Mouse (Mus musculus) E14TG2a.4 (cell line): ENCODE measurements at regions not wholly inside any gene's neighbourhood (a gene's known extent, or its start where the extent isn't known, plus 50 kb on each side); places are given as distances from the start of the nearest gene placed in this dataset.
"Not testable (repeated sequence)": the region's sequence is repeated elsewhere in the genome, so short reads cannot be mapped to it uniquely, and the experiment has no call there.

Experiments used
- CTCF ChIP-seq: conservative IDR thresholded peaks from 2 replicates; pipeline ENCODE4 v1.5.1; 2014; ENCODE audit warnings: low read length
- NANOG ChIP-seq: IDR thresholded peaks from 2 replicates; pipeline ENCODE4 v1.6.1; 2014; ENCODE audit warnings: borderline replicate concordance, low read length, mixed read lengths
- POU5F1 ChIP-seq: IDR thresholded peaks from 2 replicates; pipeline ENCODE4 v1.6.1; 2014; ENCODE audit warnings: low read length, borderline replicate concordance

DNA sequence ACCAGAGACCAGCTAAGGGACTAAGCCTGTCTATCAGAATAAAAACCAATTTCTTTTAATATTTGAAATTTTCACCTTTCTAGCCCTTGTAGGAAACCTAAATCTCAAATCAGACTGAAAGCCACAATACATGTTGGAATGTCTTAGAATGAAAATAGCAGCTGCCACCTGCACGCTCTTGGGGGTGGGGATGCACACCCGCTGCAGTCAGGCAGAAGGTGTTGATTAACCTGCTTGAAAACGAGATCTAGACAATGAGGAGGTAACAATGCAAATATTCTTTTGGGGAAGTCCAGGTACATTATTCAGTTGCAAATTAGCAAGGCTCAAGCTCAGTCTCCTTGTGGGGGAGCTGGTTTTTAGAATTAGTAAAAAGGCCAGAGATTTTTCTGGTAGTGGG is 186.9 kb downstream of the Hnmt start:
- not testable (repeated sequence) for TF ChIP-seq CTCF, POU5F1, NANOG
